ENCODE assay signal across 13 mouse cellular contexts in genomic region chr12:101077955-101078354, GRCm38 (mm10).
"Had no signal": no experiment of that assay in that cellular context is flagged by ENCODE, and none has a peak within 500 bp of the region (broad histone marks: within the 10 kb centered on the region; RNA-seq: fewer than 3 reads in every experiment).

No protein-coding gene starts in this region.

- H3K9me3 ChIP-seq: limb, embryonic 10.5 days; megakaryocyte, embryonic 14.5 days; midbrain, embryonic 13.5 days; stomach, embryonic 15.5 days had no signal

- H3K9ac ChIP-seq: midbrain, embryonic 13.5 days; stomach, embryonic 15.5 days had no signal

- H3K4me2 ChIP-seq: midbrain, embryonic 13.5 days; stomach, embryonic 15.5 days had no signal

- H3K27me3 ChIP-seq: megakaryocyte, embryonic 14.5 days; midbrain, embryonic 13.5 days; stomach, embryonic 15.5 days had no signal

- H3K4me3 ChIP-seq: left cerebral cortex, adult 2 months; limb, embryonic 10.5 days; megakaryocyte, embryonic 14.5 days; midbrain, embryonic 13.5 days; stomach, embryonic 15.5 days had no signal

- H3K27ac ChIP-seq: left cerebral cortex, adult 2 months; limb, embryonic 10.5 days; midbrain, embryonic 13.5 days; stomach, embryonic 15.5 days had no signal

- DNase-seq: kidney, adult 8-10 months; kidney, postnatal 25 days; lung, adult 2 months; lung, postnatal 36 days; right cerebral cortex, postnatal 14 days; thymus, postnatal 36 days had no signal

- ATAC-seq: intestine, embryonic 16.5 days; lung, postnatal 0 days; midbrain, embryonic 13.5 days had no signal
